Mouse (Mus musculus): ENCODE data around the gene Tfap2a.
A peak's percentile ranks its signal among the peaks of the same experiment; 100 is the strongest.

The Tfap2a gene

GRCm38 (mm10) chr13:40733542-40734151 is 4.5 kb downstream of the Tfap2a start:
- no peak for DNase-seq (ENCODE audit: low spot score)

- no peak for DNase-seq (ENCODE audit: low spot score)
These were observed 5.2 kb downstream of the Tfap2a start for GRCm38 (mm10) chr13:40732816-40733541.

DNA sequence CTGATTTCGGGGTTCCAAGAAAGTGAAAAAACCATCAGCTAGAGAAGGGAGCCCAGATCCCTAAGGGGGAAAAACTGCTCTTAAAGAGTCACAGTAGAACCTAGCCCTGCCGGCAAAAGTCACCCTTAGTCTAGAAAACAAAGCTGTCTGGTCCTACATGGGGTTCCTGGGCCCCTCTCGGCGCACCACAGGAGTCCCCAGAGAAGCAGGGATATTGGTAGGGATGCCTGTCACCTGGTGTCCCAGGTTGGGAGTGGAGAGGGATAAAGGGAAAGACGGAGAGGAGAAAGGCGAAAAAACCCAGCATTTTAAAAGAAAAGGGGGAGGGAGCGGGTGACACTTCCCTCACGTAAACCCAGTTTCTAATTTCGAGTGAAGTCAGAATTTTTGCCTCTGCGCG is 6.1 kb downstream of the Tfap2a start:
- no peak for DNase-seq (ENCODE audit: low spot score)

GRCm38 (mm10) chr13:40731179-40731841 is 6.9 kb downstream of the Tfap2a start:
- DNase-seq (ENCODE audit: low spot score): peak; percentile 85

DNA sequence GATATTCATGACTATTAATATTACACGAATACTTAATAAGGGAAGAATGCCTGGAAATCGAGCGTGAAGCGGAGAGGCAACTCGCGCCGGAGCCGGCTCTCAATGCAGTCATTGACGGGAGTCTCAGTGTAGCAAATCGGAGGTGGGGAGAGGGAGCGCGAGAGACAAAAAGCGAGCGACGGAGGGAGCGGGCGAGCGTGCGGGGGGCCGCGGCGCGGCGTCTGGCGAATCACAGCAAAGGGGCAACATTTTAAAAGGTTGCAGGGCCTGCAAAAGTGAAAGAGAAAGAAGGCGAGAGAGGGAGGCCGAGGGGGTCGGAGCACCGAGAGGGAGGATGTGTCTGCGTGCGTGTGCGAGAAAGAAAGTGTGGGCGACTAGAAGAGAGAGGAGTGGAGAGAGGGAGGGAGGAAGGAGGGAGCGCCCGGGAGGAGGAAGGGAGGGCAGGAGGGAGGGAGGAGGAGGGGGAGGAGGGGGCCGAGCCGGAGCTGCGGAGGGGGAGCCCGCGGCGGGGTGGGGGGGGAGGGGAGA is 7.5 kb downstream of the Tfap2a start:
- DNase-seq (ENCODE audit: low spot score): peak; percentile 31

- no peak for DNase-seq (ENCODE audit: low spot score)
These were observed 8.4 kb downstream of the Tfap2a start for GRCm38 (mm10) chr13:40729592-40730431.

DNA sequence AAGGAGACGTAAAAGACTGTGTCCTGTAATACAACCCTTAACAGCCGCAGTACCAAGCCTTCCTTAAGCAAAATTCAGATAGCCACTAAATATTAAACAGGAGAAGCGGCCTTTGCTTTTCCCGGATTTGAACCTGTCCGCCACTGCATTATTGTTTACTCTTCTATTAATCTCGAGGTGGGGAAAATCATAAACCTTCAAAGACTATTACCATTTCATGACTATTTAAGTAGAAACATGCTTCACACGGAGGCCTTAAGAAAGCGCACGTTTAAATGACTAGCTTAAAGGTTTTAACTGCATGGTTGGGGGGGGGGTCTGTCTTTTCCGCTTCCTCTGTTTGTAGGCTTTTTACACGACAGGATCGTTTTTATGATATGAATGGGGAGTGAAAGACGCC is 9.1 kb downstream of the Tfap2a start:
- DNase-seq (ENCODE audit: low spot score): no peak

GRCm38 (mm10) chr13:40728626-40728990 is 9.6 kb downstream of the Tfap2a start:
- no peak for DNase-seq (ENCODE audit: low spot score)

DNA sequence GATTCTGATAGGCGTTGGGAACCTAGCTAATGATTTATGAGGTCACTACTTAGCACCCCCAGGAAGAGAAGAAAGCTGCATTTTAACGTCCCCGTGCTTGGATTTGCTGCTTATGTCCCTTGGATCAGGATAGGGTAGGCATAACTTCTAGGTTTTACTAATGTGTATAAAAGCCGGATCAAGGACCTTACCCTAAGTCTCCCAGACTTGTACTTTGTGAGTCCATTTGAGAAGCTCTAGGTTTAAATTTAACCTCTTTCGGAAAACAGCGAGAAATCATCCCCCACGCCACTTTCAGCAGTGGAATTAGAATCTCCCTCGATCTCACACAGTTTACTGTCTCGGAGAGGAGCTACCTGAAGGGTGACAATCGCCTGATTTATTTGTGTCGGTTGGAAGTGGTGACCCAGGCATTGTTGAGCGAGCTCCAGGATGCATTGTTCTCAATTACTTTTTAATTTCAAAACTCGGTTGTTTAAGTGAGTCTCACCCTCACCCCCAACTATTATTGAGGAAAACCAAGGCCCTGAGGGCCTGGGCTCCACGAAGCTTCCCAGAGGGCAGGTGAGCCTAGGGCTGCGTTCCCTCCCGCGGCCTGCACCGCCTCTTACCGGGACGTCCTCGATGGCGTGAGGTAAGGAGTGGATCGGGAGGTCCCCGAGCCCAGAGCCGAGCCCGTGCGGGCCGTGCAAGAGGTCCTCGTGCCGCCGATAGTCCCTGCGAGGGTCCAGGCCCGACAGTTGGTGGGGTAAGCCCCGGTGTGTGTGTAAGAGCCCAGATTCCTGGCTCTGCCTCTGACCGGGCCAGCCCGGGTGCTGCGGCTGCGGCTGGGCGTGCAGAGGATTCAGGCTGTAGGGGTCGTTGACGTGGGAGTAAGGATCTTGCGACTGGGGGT is 10.2 kb downstream of the Tfap2a start:
- DNase-seq (ENCODE audit: low spot score): no peak

- DNase-seq (ENCODE audit: low spot score): no peak
These were observed 12.3 kb downstream of the Tfap2a start for GRCm38 (mm10) chr13:40725924-40726323.

DNA sequence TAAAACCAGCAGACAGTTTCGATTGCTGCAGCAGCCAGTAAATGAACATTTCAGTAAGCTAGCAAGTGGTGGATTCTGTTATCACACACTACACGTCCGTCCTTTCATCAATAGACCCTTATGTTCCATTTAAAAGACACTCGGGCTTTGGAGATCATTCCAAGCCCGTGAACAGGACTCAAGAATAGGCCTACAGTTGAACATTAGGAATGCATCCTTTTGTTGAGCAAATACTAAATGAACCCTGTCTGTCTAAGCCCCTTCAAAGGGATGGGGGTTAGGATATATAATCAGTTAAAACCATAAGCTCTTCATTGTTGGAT is 14.6 kb downstream of the Tfap2a start:
- no peak for DNase-seq (ENCODE audit: low spot score)

DNA sequence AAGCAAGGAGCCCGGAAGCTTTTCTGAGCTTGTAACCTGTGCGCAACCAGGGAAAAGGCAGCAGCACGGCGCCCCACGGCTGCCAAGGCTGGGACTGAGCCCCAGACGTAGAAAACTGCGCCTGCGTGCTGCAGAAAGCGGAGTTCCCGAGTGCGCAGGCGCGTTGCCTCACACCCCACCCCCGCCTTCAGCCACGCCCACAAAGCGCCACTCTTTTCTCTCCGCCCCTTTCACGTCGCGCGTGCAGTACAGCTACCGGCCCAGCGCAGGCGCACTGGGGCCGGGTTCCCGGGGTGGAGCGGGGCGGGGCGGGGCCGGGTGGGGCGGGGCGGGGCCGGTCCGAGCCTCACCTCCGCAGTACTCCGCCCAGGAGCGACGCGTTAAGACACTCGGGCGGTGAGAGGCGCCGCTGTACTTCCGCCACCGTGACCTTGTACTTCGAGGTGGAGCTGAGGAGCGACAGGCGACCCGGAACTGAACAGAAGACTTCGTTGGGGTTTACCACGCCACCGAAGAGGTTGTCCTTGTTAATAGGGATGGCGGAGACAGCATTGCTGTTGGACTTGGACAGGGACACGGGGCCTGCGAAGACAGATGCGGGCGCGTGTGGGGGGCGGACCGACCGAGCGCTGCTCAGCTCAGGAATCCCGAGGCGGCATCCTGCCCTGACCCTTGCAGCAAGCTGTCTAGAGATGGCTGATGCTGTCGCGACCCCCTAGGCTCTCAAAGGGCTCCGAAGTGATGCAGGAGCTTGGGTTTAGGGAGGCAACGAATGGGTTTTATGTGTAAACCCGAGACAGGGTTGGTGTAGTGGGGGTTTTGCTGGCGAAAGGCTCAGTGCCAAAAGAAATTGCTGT is 15.2 kb downstream of the Tfap2a start:
- DNase-seq (ENCODE audit: low spot score): peak; percentile 92

DNA sequence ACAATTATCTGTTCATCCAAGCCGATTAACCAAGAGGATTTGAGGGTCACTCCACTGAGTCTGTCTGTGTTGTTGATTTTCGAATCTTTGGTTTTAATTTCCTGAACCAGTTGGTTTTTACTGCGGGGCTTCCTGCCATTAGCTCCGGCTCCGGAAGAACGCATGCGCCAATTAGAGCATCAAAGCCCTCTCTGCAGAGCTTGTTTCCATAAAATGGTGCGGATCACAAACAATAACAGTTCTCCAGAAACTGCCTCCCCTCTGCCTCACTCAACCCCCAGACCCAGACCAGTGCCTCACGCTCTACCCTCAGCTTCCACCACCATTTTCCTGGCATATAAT is 18.5 kb downstream of the Tfap2a start:
- DNase-seq (ENCODE audit: low spot score): no peak

DNA sequence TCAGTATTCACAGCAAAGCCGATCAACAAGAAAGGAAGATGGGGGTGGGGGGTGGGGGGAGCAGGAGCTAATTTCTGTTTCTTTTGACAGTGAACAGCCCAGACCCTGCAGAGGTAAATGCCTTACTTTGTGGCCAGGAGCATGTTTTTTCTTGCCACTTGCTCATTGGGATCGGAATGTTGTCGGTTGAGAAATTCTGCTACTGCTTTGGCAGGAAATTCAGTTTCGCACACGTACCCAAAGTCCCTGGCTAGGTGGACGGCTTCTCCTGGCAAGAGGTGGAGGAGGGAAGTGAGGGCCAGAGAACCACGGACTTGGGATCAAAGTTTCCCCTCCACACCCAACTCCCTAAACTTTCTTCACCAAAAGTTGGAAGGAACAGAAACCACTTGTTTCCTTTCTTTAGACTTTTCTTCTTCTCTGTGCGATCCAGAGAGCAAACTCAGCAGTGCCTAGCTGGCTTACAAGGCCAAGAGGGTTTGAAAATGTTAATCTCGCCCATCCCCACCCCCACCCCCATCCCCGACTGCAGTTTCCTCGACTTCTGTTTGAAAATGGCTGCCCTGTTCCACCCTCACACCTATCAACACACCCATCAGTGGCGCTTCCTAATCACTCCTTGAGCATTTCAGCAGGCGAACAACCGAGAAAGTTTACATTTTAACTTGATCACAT is 19.0 kb downstream of the Tfap2a start:
- peak; percentile 56 for DNase-seq (ENCODE audit: low spot score)

- DNase-seq (ENCODE audit: low spot score): no peak
These were observed 21.1 kb downstream of the Tfap2a start for GRCm38 (mm10) chr13:40716771-40717716.

DNA sequence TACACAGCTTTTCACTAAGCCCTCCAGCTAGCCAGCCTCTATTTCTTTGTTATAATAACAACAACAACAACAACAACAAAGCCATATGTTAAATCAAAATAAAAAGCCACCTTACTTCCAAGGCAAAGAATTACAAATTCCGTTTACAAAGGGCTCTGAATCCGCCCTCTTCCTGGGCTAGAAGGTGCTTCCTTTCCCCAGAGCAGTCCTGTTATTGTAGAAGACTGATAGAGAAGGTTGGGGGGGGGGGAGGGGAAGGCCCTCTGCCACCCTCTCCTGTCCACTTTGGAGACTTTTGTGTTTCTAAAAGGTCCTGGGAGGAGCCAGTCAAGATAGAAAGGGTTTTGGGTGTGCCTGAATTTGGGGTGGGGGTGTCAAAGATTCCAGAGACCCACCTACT is 23.6 kb downstream of the Tfap2a start:
- DNase-seq (ENCODE audit: low spot score): no peak

- no peak for DNase-seq (ENCODE audit: low spot score)
These were observed 24.5 kb downstream of the Tfap2a start for GRCm38 (mm10) chr13:40713681-40714080.

DNA sequence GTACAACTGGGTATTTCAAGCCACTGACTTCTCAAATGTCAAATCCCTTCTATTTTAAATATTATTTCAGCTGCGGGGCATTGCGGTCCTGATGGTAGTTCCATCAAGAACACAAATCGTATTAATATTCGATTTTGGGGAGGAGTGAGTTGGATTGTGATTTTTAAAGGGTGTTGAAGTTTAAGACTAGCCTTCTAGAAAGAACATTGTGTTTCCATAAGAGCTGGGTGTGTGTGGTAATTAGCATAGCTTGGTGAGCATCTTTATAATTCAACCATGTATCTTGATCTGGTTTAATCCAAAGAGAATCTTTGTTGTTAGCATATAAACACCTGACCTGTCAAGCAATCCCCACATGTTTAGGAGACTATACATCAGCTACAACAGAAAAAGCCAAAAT is 24.9 kb downstream of the Tfap2a start:
- no peak for DNase-seq (ENCODE audit: low spot score)

DNA sequence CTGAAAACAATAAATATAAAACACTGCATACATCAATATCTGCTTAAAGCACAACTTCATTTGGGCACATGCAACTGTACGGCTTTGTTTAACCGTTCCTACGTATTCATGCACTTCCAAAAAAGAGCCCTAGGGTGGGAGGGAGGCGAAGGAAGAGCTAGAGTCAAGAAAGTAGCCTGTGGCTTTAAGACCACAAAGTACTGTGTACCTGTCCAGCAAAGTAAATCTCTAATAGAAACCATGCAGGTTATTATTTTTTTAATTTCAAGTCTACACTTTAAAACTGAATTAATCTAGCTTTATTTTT is 25.7 kb downstream of the Tfap2a start:
- no peak for DNase-seq (ENCODE audit: low spot score)

All from urinary bladder, postnatal 14 days (tissue).